Mouse (Mus musculus): ENCODE data around the gene Kcna7. TPM values are rescaled to one million over a fixed set of nuclear protein-coding genes. Genes with fewer than 3 reads are reported as not detected.
A peak's percentile ranks its signal among the peaks of the same experiment; 100 is the strongest.

Kcna7 gene
- polyA plus RNA-seq, 1 experiment from 2014 or later, result 0.19 TPM

GRCm38 (mm10) chr7:45413864-45414739 is 8.6 kb downstream of the Kcna7 start:
- peaks cover 27% of the 10 kb centered on the region for H3K4me1 ChIP-seq (replicated peaks)
- H3K27me3 ChIP-seq (replicated peaks), result peaks cover 68% of the 10 kb centered on the region
- no peaks in the 10 kb centered on the region for H3K9me3 ChIP-seq
- H3K4me2 ChIP-seq (replicated peaks), result peak overlapping the region; percentile 97
- WGBS, result 2% methylated on average over 26 of the region's 27 CpGs
- peak; percentile 40 for ATAC-seq
- no peaks in the 10 kb centered on the region for H3K36me3 ChIP-seq
- H3K27ac ChIP-seq, result no peak overlapping the region
- peak overlapping the region; percentile 60 for H3K9ac ChIP-seq
- peak overlapping the region; percentile 56 for H3K4me3 ChIP-seq (replicated peaks)

- no peak; the same call in 1 of the 2 replicates for ATAC-seq
Observed at GRCm38 (mm10) chr7:45414740-45415224, 9.3 kb downstream of the Kcna7 start.

GRCm38 (mm10) chr7:45415636-45416035 is 10.2 kb downstream of the Kcna7 start:
- H3K4me3 ChIP-seq (replicated peaks), result peak overlapping the region; percentile 22
- ATAC-seq, result no peak
- H3K4me2 ChIP-seq (replicated peaks), result peak overlapping the region; percentile 49
- H3K27ac ChIP-seq, result no peak overlapping the region
- peaks cover 54% of the 10 kb centered on the region for H3K27me3 ChIP-seq (replicated peaks)
- H3K9me3 ChIP-seq, result no peaks in the 10 kb centered on the region
- no peak overlapping the region for H3K9ac ChIP-seq
- H3K36me3 ChIP-seq, result no peaks in the 10 kb centered on the region
- WGBS, result 23% methylated on average over 37 of the region's 37 CpGs
- peaks cover 35% of the 10 kb centered on the region for H3K4me1 ChIP-seq (replicated peaks)

More at GRCm38 (mm10) chr7:45414740-45415224, 9.3 kb downstream of the Kcna7 start:
- Histone ChIP-seq H3K4me1 (replicated peaks) (peaks cover 30% of the 10 kb centered on the region), H3K4me3 (replicated peaks) (no peak overlapping the region), H3K4me2 (replicated peaks) (peak overlapping the region; percentile 97; the same call in 1 of the 2 replicates), H3K27me3 (replicated peaks) (peaks cover 62% of the 10 kb centered on the region), H3K9ac (no peak overlapping the region), H3K27ac (no peak overlapping the region), H3K36me3 (no peaks in the 10 kb centered on the region), H3K9me3 (no peaks in the 10 kb centered on the region)
- WGBS, result 46% methylated on average over 12 of the region's 12 CpGs

- WGBS, result 8% methylated on average over 13 of the region's 13 CpGs
- no peak overlapping the region for H3K4me3 ChIP-seq (replicated peaks)
- peaks cover 15% of the 10 kb centered on the region for H3K36me3 ChIP-seq
- no peaks in the 10 kb centered on the region for H3K9me3 ChIP-seq
- no peak overlapping the region for H3K27ac ChIP-seq
- peaks cover 38% of the 10 kb centered on the region for H3K27me3 ChIP-seq (replicated peaks)
- peaks cover 35% of the 10 kb centered on the region for H3K4me1 ChIP-seq (replicated peaks)
- H3K4me2 ChIP-seq (replicated peaks), result 0 out of 2 replicates have a peak overlapping the region, but pooled peaks have one; percentile 24
- H3K9ac ChIP-seq, result no peak overlapping the region
- no peak for ATAC-seq
Observed at GRCm38 (mm10) chr7:45417962-45418492, 12.6 kb downstream of the Kcna7 start.

- no peak overlapping the region for H3K27ac ChIP-seq
- peaks cover 21% of the 10 kb centered on the region for H3K27me3 ChIP-seq (replicated peaks)
- H3K4me1 ChIP-seq (replicated peaks), result peaks cover 18% of the 10 kb centered on the region
- peak; percentile 31; the same call in 1 of the 2 replicates for ATAC-seq
- peak overlapping the region; percentile 31; the same call in 1 of the 2 replicates for H3K4me2 ChIP-seq (replicated peaks)
- WGBS, result 11% methylated on average over 27 of the region's 27 CpGs
- 0 out of 2 replicates have a peak overlapping the region, but pooled peaks have one; percentile 13 for H3K9ac ChIP-seq
- no peaks in the 10 kb centered on the region for H3K9me3 ChIP-seq
- no peak overlapping the region for H3K4me3 ChIP-seq (replicated peaks)
- H3K36me3 ChIP-seq, result peaks cover 33% of the 10 kb centered on the region
Observed at GRCm38 (mm10) chr7:45419859-45420614, 14.6 kb downstream of the Kcna7 start.

GRCm38 (mm10) chr7:45420615-45420919 is 15.1 kb downstream of the Kcna7 start, which contains the start of gene Lhb:
Lhb (plus strand) TSS chr7:45420820.
- peak within 1 kb of the TSS; percentile 31; the same call in 1 of the 2 replicates for H3K4me2 ChIP-seq (replicated peaks)
- WGBS, result 58% methylated on average over 6 of the region's 6 CpGs
- ATAC-seq, result no peak
- no peak within 1 kb of the TSS for H3K27ac ChIP-seq
- 0 out of 2 replicates have a peak within 1 kb of the TSS, but pooled peaks have one; percentile 13 for H3K9ac ChIP-seq
- H3K27me3 ChIP-seq (replicated peaks), result peaks cover 15% of the 10 kb centered on the region
- no peak within 1 kb of the TSS for H3K4me3 ChIP-seq (replicated peaks)
- H3K36me3 ChIP-seq, result peaks cover 36% of the 10 kb centered on the region
- no peaks in the 10 kb centered on the region for H3K9me3 ChIP-seq
- peaks cover 13% of the 10 kb centered on the region for H3K4me1 ChIP-seq (replicated peaks)

GRCm38 (mm10) chr7:45421194-45421593 is 15.7 kb downstream of the Kcna7 start:
- Histone ChIP-seq H3K4me2 (replicated peaks) (no peak overlapping the region), H3K27ac (no peak overlapping the region), H3K36me3 (peaks cover 37% of the 10 kb centered on the region), H3K4me3 (replicated peaks) (no peak overlapping the region), H3K9me3 (no peaks in the 10 kb centered on the region), H3K9ac (no peak overlapping the region), H3K4me1 (replicated peaks) (peaks cover 10% of the 10 kb centered on the region), H3K27me3 (replicated peaks) (peaks cover 10% of the 10 kb centered on the region)
- 92% methylated on average over 14 of the region's 14 CpGs for WGBS
- ATAC-seq, result no peak

GRCm38 (mm10) chr7:45426556-45426955 is 21.1 kb downstream of the Kcna7 start:
- Histone ChIP-seq H3K36me3 (peaks cover 56% of the 10 kb centered on the region), H3K4me2 (replicated peaks) (no peak overlapping the region), H3K4me1 (replicated peaks) (no peaks in the 10 kb centered on the region), H3K4me3 (replicated peaks) (no peak overlapping the region), H3K27ac (no peak overlapping the region), H3K27me3 (replicated peaks) (no peaks in the 10 kb centered on the region), H3K9ac (no peak overlapping the region), H3K9me3 (no peaks in the 10 kb centered on the region)
- no peak for ATAC-seq
- WGBS, result 93% methylated on average over 8 of the region's 8 CpGs

- H3K27ac ChIP-seq, result peak overlapping the region; percentile 86
- under 1% methylated on average over 7 of the region's 7 CpGs for WGBS
- H3K36me3 ChIP-seq, result peaks cover 22% of the 10 kb centered on the region
- no peak for ATAC-seq
- H3K4me2 ChIP-seq (replicated peaks), result peak overlapping the region; percentile 90
- no peaks in the 10 kb centered on the region for H3K27me3 ChIP-seq (replicated peaks)
- H3K9me3 ChIP-seq, result no peaks in the 10 kb centered on the region
- H3K9ac ChIP-seq, result peak overlapping the region; percentile 80
- H3K4me1 ChIP-seq (replicated peaks), result peaks cover 39% of the 10 kb centered on the region
- peak overlapping the region; percentile 73 for H3K4me3 ChIP-seq (replicated peaks)
Observed at GRCm38 (mm10) chr7:45433835-45434202, 28.4 kb downstream of the Kcna7 start.

- peak; percentile 98 for ATAC-seq
- Histone ChIP-seq H3K4me3 (replicated peaks) (peak within 1 kb of the TSS; percentile 73), H3K36me3 (peaks cover 17% of the 10 kb centered on the region), H3K4me1 (replicated peaks) (peaks cover 39% of the 10 kb centered on the region), H3K9ac (peak within 1 kb of the TSS; percentile 80), H3K9me3 (no peaks in the 10 kb centered on the region), H3K4me2 (replicated peaks) (peak within 1 kb of the TSS; percentile 90), H3K27me3 (replicated peaks) (no peaks in the 10 kb centered on the region), H3K27ac (peak within 1 kb of the TSS; percentile 86)
- WGBS, result under 1% methylated on average over 45 of the region's 45 CpGs
Observed at GRCm38 (mm10) chr7:45434203-45435015, 29.0 kb downstream of the Kcna7 start, which contains the start of gene Gys1. Gys1 (plus strand) TSS chr7:45434844.

- Histone ChIP-seq H3K9me3 (no peaks in the 10 kb centered on the region), H3K4me2 (replicated peaks) (peak overlapping the region; percentile 76), H3K9ac (peak overlapping the region; percentile 77), H3K27me3 (replicated peaks) (no peaks in the 10 kb centered on the region), H3K4me3 (replicated peaks) (peak overlapping the region; percentile 73), H3K4me1 (replicated peaks) (peaks cover 39% of the 10 kb centered on the region), H3K27ac (peak overlapping the region; percentile 81), H3K36me3 (peaks cover 18% of the 10 kb centered on the region)
- peak; percentile 16 for ATAC-seq
- 2% methylated on average over 16 of the region's 16 CpGs for WGBS
Observed at GRCm38 (mm10) chr7:45435038-45435437, 29.6 kb downstream of the Kcna7 start.

All from intestine, embryonic 15.5 days (tissue).